Mouse (Mus musculus) liver, postnatal 0 days (tissue): ENCODE results near the gene Sirt1. TPM values are rescaled to one million over a fixed set of nuclear protein-coding genes. Genes with fewer than 3 reads are reported as not detected.
A peak's percentile ranks its signal among the peaks of the same experiment; 100 is the strongest.

Experiments used
- ATAC-seq: fragments of 200-750 bp; cut with Nextera tagmentation; 2 replicates; pipeline ENCODE4 v1.8.0; 2017; ENCODE audit warnings: mild to moderate bottlenecking, moderate library complexity
- DNase-seq: peaks from one replicate; pipeline ENCODE4 v3.0.0-alpha.2; 2016
- H3K27ac ChIP-seq: fragments of 300-500 bp; sonication (generic); 2 replicates; pipeline ENCODE4 v1.5.1; 2014; ENCODE audit warnings: antibody characterized with exemption, moderate library complexity, mild to moderate bottlenecking, low read depth
- H3K27me3 ChIP-seq: fragments of 300-500 bp; sonication (generic); 2 replicates; pipeline ENCODE4 v1.6.1; 2014; ENCODE audit warnings: low read length, control low read depth, mixed read lengths; ENCODE audit not compliant: insufficient read depth
- H3K36me3 ChIP-seq: fragments of 300-500 bp; sonication (generic); replicated peaks from 2 replicates; pipeline ENCODE4 v1.6.1; 2014; ENCODE audit warnings: mild to moderate bottlenecking, control low read depth, low read length, moderate library complexity, mixed read lengths; ENCODE audit not compliant: insufficient read depth
- H3K4me1 ChIP-seq: fragments of 300-500 bp; sonication (generic); 2 replicates; pipeline ENCODE4 v1.6.1; 2014; ENCODE audit warnings: antibody characterized with exemption, mild to moderate bottlenecking, control low read depth; ENCODE audit not compliant: insufficient read depth
- H3K4me2 ChIP-seq: fragments of 300-500 bp; sonication (generic); 2 replicates; pipeline ENCODE4 v1.6.1; 2014; ENCODE audit warnings: low read depth, mild to moderate bottlenecking, low read length, moderate library complexity, mixed read lengths
- H3K4me3 ChIP-seq: fragments of 300-500 bp; sonication (generic); 2 replicates; pipeline ENCODE4 v1.5.1; 2014; ENCODE audit warnings: low read depth, low read length
- H3K9ac ChIP-seq: fragments of 300-500 bp; sonication (generic); replicated peaks from 2 replicates; pipeline ENCODE4 v1.6.1; 2014; ENCODE audit warnings: mild to moderate bottlenecking, moderate library complexity
- H3K9me3 ChIP-seq: fragments of 300-500 bp; sonication (generic); 2 replicates; pipeline ENCODE4 v1.6.1; 2016; ENCODE audit warnings: mild to moderate bottlenecking, control low read depth, low read length, mixed read lengths
- CTCF ChIP-seq: sonication (generic); IDR thresholded peaks from 2 replicates; pipeline ENCODE4 v1.5.1; 2016; ENCODE audit warnings: antibody characterized with exemption, low read depth
- EP300 ChIP-seq: IDR thresholded peaks from 2 replicates; pipeline ENCODE4 v1.6.1; 2016; ENCODE audit warnings: antibody characterized with exemption, low read depth, mild to moderate bottlenecking
- WGBS: fragments of 180-500 bp; shearing (Covaris S2); extraction: QIAGEN DNeasy Blood & Tissue Kit; methylation state at CpG from one replicate; pipeline ENCODE4 v1.1.7; 2014; ENCODE audit not compliant: insufficient replicate concordance; 5-methylcytosine and 5-hydroxymethylcytosine counted together
- polyA plus RNA-seq: library from polyadenylated mRNA; unstranded; fragments of >200 nt; fragmentation: Nextera tagmentation; extraction: Ambion mirVana; gene quantifications from 2 replicates; pipeline ENCODE4 v1.2.1, GENCODE M21; 2015

Sirt1 gene
- polyA plus RNA-seq, 1 experiment from 2014 or later: 2.8 TPM

- Histone ChIP-seq H3K27me3 (no peaks in the 10 kb centered on the region), H3K36me3 (no peaks in the 10 kb centered on the region), H3K9me3 (no peaks in the 10 kb centered on the region), H3K4me2 (no peak overlapping the region), H3K4me3 (no peak overlapping the region), H3K4me1 (peaks cover 6% of the 10 kb centered on the region), H3K27ac (no peak overlapping the region), H3K9ac (no peak overlapping the region)
- DNase-seq (peak; percentile 48), ATAC-seq (no peak)
- TF ChIP-seq CTCF: peak; percentile 77
- TF ChIP-seq EP300: no peak
Observed at GRCm38 (mm10) chr10:63424475-63424814, 42.9 kb upstream of the Sirt1 start.

DNA sequence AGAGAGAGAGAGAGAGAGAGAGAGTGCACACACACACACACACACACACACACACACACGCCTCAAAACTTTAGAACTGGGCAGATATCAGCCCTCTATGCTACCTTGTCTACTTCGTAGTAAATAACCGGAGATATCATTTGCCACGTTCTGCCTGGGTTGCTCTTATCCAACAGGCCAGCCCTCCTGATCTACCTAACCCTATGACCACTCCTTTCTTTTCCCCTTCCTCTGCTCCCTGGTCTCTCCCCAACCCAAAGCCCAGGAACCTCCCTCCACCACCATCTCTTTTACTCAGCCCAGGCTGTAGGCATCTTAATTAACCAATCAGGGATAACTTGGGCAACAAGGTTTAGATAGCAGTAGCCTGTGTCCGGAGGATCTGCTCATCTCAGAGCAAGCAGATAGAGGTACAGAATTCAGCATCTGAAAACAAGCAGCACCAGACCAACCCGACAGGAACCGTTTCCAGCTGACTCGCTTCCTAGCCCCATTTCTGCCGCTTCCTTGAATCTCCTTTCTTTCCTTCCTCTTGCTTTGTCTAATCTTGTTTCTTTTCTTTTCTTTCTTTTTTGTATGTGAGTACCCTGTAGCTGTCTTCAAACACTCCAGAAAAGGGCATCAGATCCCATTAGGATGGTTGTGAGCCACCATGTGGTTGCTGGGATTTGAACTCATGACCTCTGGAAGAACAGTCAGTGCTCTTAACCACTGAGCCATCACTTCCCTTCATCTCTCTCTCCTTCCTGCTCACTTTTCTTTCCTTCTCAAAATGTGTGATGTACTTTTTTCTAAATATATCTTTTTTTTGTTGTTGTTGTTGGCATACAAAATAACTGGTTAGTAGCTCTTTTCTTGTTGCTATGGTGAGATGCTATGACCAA, 42.3 kb upstream of the Sirt1 start:
- Histone ChIP-seq H3K4me3 (no peak overlapping the region), H3K27me3 (no peaks in the 10 kb centered on the region), H3K4me1 (peaks cover 6% of the 10 kb centered on the region), H3K4me2 (no peak overlapping the region), H3K36me3 (no peaks in the 10 kb centered on the region), H3K27ac (no peak overlapping the region), H3K9ac (no peak overlapping the region), H3K9me3 (no peaks in the 10 kb centered on the region)
- 57% methylated on average over 9 of the region's 9 CpGs for WGBS
- no peak; the same call in 1 of the 2 replicates for TF ChIP-seq EP300
- TF ChIP-seq CTCF: no peak
- ATAC-seq: peak; percentile 73
- DNase-seq: no peak

GRCm38 (mm10) chr10:63422736-63422992, 41.2 kb upstream of the Sirt1 start:
- H3K27ac ChIP-seq: no peak overlapping the region

DNA sequence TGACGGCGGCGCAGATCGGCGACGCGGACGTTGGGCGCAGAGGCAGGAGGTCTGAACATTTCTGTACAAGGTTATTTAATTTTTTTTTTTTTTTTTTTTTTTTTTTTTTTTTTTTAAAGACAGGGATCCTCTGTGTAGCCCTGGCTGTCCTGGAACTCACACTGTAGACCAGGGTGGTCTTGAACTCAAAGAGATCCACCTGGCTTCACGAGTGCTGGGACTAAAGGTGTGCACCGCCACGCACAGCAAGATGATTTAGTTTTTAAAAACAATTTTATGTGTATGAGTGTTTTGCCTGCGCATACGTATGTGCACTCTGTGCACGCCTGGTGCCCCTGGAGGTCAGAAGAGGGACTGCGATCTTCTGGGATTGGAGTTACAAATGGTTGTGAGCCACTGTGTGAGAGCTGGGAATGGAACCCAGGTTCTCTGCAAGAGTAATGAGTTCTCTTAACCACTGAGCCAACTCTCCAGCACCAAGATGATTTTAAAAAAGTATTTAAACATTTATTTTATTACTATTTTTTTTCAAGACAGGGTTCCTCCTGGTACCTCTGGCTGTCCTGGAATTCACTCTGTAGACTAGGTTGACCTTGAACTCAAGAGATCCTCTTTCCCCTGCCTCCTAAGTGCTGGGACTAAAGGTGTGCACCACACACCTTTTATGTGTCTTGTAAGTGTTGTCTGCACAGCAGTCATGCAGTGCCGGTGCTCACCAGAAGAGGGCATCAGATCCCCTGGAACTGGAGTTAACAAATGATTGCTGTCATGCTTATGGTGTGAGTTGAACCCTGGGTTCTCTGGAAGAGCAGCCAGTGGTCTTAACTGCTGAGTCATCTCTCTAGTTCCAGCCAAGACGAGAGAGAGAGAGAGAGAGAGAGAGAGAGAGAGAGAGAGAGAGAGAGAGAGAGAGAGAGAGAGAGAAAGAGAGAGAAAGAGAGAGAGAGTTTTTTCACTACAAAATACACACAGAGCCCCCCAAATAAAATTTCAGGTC, 40.5 kb upstream of the Sirt1 start, which contains the start of gene Gm7075:
TSS of gene Gm7075 (minus strand) at position 51 of the 997 bp plus-strand sequence.
- TF ChIP-seq CTCF (peak; percentile 84), EP300 (no peak)
- Histone ChIP-seq H3K4me2 (no peak within 1 kb of the TSS), H3K9ac (no peak within 1 kb of the TSS), H3K4me3 (no peak within 1 kb of the TSS), H3K27me3 (no peaks in the 10 kb centered on the region), H3K36me3 (no peaks in the 10 kb centered on the region), H3K4me1 (peaks cover 7% of the 10 kb centered on the region; the same call in 1 of the 2 replicates), H3K9me3 (no peaks in the 10 kb centered on the region), H3K27ac (no peak within 1 kb of the TSS)
- WGBS: 83% methylated on average over 18 of the region's 18 CpGs
- peak; percentile 46; the same call in 1 of the 2 replicates for ATAC-seq
- peak; percentile 75 for DNase-seq

More at GRCm38 (mm10) chr10:63422736-63422992, 41.2 kb upstream of the Sirt1 start:
- H3K4me2 ChIP-seq: no peak overlapping the region
- no peak overlapping the region for H3K9ac ChIP-seq
- ATAC-seq: no peak
- WGBS: 79% methylated on average over 5 of the region's 5 CpGs
- H3K27me3 ChIP-seq: no peaks in the 10 kb centered on the region
- DNase-seq: no peak
- no peaks in the 10 kb centered on the region for H3K9me3 ChIP-seq
- H3K4me1 ChIP-seq: peaks cover 3% of the 10 kb centered on the region; the same call in 1 of the 2 replicates
- no peaks in the 10 kb centered on the region for H3K36me3 ChIP-seq
- TF ChIP-seq EP300 (no peak), CTCF (no peak)
- no peak overlapping the region for H3K4me3 ChIP-seq

DNA sequence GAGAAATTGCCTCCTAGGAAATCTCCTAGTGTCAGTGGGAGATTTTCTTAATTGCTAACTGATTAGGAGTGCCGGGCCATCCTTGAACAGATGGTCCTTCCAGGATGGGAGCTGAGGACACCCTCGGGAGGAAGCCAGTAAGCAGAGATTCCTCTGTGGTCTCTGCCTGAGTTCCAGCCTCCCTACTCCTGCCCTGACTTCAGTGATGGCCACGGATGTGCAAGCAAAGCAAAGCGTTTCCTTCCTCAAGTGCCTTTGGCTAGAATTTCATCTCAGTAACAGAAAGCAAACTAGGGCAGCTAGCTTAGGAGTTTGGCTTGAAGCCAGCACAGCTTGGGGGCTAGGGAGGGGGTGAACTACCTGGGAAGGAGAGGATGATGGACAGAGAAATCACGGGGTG, 35.6 kb upstream of the Sirt1 start:
- no peak overlapping the region for H3K4me2 ChIP-seq
- no peaks in the 10 kb centered on the region for H3K9me3 ChIP-seq
- H3K4me3 ChIP-seq: no peak overlapping the region
- DNase-seq: no peak
- H3K9ac ChIP-seq: no peak overlapping the region
- no peak for ATAC-seq
- peaks cover 11% of the 10 kb centered on the region for H3K4me1 ChIP-seq
- WGBS: 42% methylated on average over 5 of the region's 5 CpGs
- H3K27ac ChIP-seq: no peak overlapping the region
- TF ChIP-seq CTCF (no peak), EP300 (no peak)
- H3K36me3 ChIP-seq: no peaks in the 10 kb centered on the region
- H3K27me3 ChIP-seq: no peaks in the 10 kb centered on the region

GRCm38 (mm10) chr10:63415850-63416249, 34.3 kb upstream of the Sirt1 start:
- Histone ChIP-seq H3K4me2 (peak overlapping the region; percentile 51), H3K36me3 (no peaks in the 10 kb centered on the region), H3K9ac (no peak overlapping the region), H3K9me3 (no peaks in the 10 kb centered on the region), H3K27me3 (no peaks in the 10 kb centered on the region), H3K4me1 (peaks cover 14% of the 10 kb centered on the region), H3K27ac (0 out of 2 replicates have a peak overlapping the region, but pooled peaks have one; percentile 22), H3K4me3 (0 out of 2 replicates have a peak overlapping the region, but pooled peaks have one; percentile 8)
- TF ChIP-seq EP300: no peak
- 34% methylated on average over 7 of the region's 7 CpGs for WGBS
- no peak for DNase-seq
- peak; percentile 72 for ATAC-seq
